Mouse (Mus musculus): ENCODE measurements around the gene Plekha6. TPM values are rescaled to one million over a fixed set of nuclear protein-coding genes. Genes with fewer than 3 reads are reported as not detected.

Plekha6 gene
- total RNA-seq, 2 experiments from 2014 or later = 42.1 to 45.9 TPM

- DNase-seq = peak; percentile 62
These were observed 17.7 kb upstream of the Plekha6 start for GRCm38 (mm10) chr1:133146014-133147009.

- DNase-seq = no peak
These were observed 16.7 kb upstream of the Plekha6 start for GRCm38 (mm10) chr1:133147324-133147723.

- no peak for DNase-seq
These were observed 15.9 kb upstream of the Plekha6 start for GRCm38 (mm10) chr1:133148122-133148521.

- DNase-seq = no peak
These were observed 13.5 kb upstream of the Plekha6 start for GRCm38 (mm10) chr1:133150556-133150955.

GRCm38 (mm10) chr1:133152213-133152612 lies 11.8 kb upstream of the Plekha6 start:
- DNase-seq = no peak

- DNase-seq = no peak
These were observed 8.7 kb upstream of the Plekha6 start for GRCm38 (mm10) chr1:133155270-133155669.

DNA sequence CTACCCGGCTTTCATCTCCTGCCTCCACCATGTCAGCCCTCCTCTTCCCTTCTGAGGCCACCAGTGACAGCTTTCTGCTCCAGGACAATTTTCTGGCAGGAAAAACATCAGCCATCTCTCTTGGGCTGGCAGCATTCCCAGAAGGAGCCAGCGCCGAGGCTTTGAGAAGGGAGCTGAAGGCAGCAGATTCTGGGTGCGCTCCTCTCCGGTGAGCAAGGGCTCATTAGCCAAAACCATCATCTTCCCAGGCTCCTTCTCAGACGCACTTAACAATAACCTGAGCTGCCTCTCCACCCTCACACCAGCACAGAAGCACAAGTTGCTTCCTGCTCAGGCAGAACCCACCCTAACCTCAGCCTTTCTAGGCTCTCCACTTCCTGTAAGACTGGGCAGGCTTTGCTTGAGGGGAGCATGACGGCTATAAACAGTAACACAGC lies 4.9 kb upstream of the Plekha6 start:
- DNase-seq = peak; percentile 53

DNA sequence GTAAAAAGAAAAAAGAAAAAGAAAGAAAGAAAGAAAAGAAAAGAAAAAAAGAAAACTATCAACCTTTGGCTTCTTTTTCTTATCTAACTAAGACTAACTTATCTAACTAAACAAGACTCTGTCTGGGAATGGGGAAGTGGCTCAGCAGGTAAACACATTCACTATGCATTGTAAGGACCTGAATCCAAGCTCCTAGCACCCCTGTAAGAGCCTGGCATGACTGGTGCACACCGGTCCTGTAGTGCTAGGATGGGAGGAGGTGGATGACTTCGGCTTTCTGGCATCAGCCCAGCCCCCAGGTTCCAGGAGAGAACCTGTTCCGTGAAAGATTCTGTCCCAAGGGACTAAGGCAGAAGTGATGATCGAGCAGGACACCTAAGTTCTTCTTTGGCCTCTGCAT lies 2.5 kb upstream of the Plekha6 start:
- no peak for DNase-seq

DNA sequence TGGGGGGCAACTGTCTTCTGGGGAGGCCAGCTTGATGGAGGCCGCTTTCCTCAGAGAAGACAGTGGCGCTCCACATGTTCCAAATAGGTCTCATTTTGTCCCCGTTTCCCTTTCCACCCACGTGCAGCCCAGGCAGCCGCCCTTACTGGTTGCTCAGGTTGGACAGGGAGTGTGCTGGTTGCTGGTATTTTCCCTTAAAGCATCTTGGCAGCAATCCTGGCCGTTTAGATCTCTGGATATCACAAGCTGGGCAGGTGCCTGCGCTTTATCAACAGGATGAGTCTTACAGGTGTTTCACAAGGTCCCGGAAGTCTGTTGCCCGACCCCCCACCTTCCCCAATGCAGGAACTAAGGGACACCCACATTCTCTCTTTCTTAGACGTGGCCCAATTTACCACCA lies 2.0 kb upstream of the Plekha6 start:
- no peak for DNase-seq

DNA sequence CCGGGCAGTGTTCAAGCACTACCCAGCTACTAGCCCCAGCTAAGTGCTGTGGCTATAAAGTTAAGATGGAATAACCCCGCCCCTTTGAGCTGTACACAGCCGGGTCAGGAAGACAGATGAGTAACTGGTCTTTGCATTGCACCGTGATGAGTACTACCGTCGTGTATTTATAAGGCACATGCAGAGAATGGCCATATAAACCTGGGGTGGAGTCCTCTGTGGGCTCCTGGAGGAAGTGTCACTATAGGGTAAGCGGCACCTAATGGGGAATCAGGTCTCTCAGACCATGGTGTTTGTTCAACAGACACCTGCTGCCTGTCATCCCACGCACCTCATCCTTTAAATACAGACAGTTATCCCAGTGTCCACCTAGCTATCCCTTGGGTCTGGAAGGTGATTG lies 1.0 kb upstream of the Plekha6 start:
- DNase-seq = no peak

DNA sequence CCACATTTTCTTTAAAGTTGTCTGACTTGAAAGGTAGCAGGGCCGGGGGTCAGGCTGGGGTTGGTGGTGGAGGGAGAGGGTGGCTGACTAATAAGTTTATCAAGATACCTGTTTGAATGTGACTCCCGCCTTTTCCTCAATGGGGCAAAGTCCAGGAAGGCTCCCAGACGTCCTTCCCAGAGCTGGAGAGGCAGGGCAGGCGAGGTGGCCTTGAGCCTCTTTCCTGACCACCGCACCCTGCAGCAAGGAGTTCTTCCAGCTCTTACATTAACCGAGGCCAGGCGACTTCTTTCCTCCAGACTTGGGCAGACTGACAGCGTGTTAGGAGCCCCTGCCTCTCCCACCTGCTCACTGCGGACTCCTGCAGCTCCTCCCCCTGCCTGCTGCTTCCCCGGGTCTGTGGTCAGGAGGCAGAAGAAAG lies 591 bp downstream of the Plekha6 start:
- DNase-seq = no peak

- no peak for DNase-seq
These were observed 1.1 kb downstream of the Plekha6 start for GRCm38 (mm10) chr1:133165111-133165510.

DNA sequence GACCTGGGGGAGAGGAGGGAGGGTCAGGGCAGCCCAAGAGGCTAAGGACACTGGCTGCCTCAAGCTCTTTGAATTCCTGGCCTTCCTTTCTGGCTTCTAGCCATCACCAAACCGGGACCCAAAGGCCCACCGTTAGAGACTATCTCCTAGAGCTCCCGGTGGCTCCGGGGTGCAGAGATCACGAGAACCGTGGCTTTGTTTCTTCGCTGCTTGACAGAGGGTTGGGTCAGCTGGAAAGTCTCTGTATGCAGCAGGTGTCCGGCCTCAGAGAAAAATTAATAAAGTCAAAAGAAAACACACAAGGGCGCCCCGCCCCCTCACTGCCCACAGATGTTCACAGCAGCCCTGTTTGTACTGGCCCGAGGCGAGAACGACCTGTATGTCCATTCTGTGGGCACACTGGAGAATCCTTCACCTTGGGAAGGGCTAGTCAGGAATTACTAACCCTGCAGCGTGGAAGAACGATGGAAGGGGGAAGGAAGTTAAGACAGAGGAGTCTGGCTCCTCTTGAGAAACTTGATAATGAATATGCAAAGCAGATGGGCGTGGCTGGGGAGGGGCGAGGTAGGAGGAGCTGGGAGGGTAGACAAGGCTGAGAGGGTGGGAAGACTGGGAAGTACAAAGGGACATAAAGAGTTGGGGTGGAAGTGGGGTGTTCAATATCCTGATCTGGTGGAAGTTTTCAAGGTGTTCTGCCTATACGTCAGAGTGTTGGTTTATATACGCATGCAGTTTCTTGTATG lies 4.5 kb downstream of the Plekha6 start:
- DNase-seq = no peak

- DNase-seq = no peak
These were observed 6.2 kb downstream of the Plekha6 start for GRCm38 (mm10) chr1:133170196-133170595.

DNA sequence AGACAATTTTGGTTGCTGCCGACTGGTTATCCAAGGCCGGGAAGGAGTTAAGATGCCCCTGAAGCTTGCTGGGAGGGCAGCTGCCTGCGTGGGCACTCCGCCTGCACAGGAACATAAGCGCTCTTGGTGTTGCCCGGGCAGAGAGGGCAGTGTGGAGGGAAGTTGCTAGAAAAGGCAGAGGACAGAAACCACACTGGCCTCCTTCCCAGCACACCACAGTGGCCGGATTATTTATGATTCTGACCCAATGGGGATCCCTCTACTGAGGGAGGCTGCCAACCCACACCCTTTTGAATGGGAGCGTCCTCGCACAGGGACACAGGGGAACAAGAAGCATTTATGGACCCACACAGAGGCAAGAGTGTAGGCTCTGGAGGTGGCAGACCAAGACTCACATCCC lies 7.3 kb downstream of the Plekha6 start:
- DNase-seq = no peak

GRCm38 (mm10) chr1:133175150-133175549 lies 11.1 kb downstream of the Plekha6 start:
- no peak for DNase-seq

GRCm38 (mm10) chr1:133177480-133178172 lies 13.6 kb downstream of the Plekha6 start:
- peak; percentile 78 for DNase-seq

GRCm38 (mm10) chr1:133178732-133179440 lies 14.9 kb downstream of the Plekha6 start:
- DNase-seq = peak; percentile 36

GRCm38 (mm10) chr1:133181072-133182015 lies 17.3 kb downstream of the Plekha6 start:
- DNase-seq = peak; percentile 88

DNA sequence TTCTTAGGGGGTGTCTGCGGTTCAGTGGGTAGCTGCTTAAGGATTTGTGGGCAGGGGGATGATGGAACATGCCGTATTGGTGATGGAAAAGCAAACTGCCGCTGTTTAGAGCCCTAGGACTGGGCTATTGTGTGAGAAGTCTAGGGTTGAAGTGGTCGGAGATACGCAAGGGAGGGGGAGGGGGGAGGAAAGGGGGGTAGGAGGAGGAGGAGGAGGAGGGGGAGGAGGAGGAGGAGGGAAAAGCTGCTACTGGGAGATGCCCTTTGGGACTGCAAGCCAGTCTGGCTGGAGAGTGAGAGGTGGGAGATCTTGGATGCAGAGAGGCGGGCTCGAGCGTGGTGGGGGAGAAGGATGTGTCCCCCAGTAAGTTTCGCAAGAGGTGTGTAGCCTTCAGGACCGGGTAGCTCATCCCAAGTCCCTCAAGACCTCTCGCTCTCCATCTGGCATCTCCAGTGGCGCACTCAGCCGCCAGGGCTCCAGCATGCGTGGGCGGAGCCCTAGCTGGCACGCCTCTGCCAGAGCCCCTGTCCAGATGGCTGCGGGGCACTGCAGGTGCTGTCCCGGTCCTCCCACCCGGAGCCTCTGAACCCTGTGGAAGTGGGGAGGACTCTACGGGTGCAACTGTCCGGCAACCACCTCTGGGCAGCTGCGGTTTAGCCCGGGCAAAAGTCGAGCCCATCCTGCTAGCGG lies 18.2 kb downstream of the Plekha6 start:
- DNase-seq = peak; percentile 58
